Mouse (Mus musculus) MEL (cell line): ENCODE measurements around the gene Unc80. TPM values are rescaled to one million over a fixed set of nuclear protein-coding genes. Genes with fewer than 3 reads are reported as not detected.

ENCODE experiments used
- DNase-seq: peaks from one replicate; pipeline ENCODE4 v3.0.0; 2011; ENCODE audit warnings: low read depth, low spot score
- H3K27ac ChIP-seq: 2 replicates; pipeline ENCODE4 v1.5.1; 2012; ENCODE audit warnings: low read depth, mild to moderate bottlenecking, control low read depth, low read length, moderate library complexity; ENCODE audit not compliant: control insufficient read depth
- H3K27me3 ChIP-seq, 2 experiments: fragments of 150-350 bp in 1 of 2; sonication (generic) in 1 of 2; 2 replicates each; pipeline ENCODE4 v1.6.1; 2012; ENCODE audit warnings: low read length in 2 of 2, mild to moderate bottlenecking in 2 of 2, improper control_type of control experiment in 1 of 2, moderate library complexity in 1 of 2; ENCODE audit not compliant: insufficient read depth in 2 of 2, control insufficient read depth in 1 of 2
- H3K36me3 ChIP-seq, 2 experiments: 2 replicates each; pipeline ENCODE4 v1.6.1; 2012 to 2014; ENCODE audit warnings: low read length in 2 of 2, improper control_type of control experiment in 1 of 2, inconsistent platforms in 1 of 2, mild to moderate bottlenecking in 1 of 2; ENCODE audit not compliant: insufficient read depth in 2 of 2, control insufficient read depth in 1 of 2
- H3K4me1 ChIP-seq, 2 experiments: fragments of 150-350 bp in 1 of 2; sonication (generic) in 1 of 2; 2 replicates each; pipeline ENCODE4 v1.6.1; 2012; ENCODE audit warnings: low read length in 2 of 2, improper control_type of control experiment in 1 of 2, mild to moderate bottlenecking in 1 of 2; ENCODE audit not compliant: insufficient read depth in 2 of 2, control insufficient read depth in 1 of 2
- H3K4me3 ChIP-seq, 2 experiments: fragments of 150-350 bp in 1 of 2; sonication (generic) in 1 of 2; 2 replicates each; pipeline ENCODE4 v1.5.1; 2012; ENCODE audit warnings: low read depth in 2 of 2, low read length in 2 of 2, mild to moderate bottlenecking in 2 of 2, moderate library complexity in 2 of 2, control low read depth in 1 of 2, improper control_type of control experiment in 1 of 2; ENCODE audit not compliant: control insufficient read depth in 1 of 2, insufficient read depth in 1 of 2
- H3K79me2 ChIP-seq: 2 replicates; pipeline ENCODE4 v1.6.1; 2012; ENCODE audit warnings: mild to moderate bottlenecking, low read length, moderate library complexity; ENCODE audit not compliant: control insufficient read depth, poor library complexity, insufficient read depth
- H3K9ac ChIP-seq: 2 replicates; pipeline ENCODE4 v1.6.1; 2012; ENCODE audit warnings: low read depth, mild to moderate bottlenecking, control low read depth, low read length, moderate library complexity; ENCODE audit not compliant: control insufficient read depth, poor library complexity, severe bottlenecking
- H3K9me3 ChIP-seq: fragments of 150-350 bp; sonication (generic); replicated peaks from 2 replicates; pipeline ENCODE4 v1.6.1; 2012; ENCODE audit warnings: mild to moderate bottlenecking, low read length, improper control_type of control experiment, moderate library complexity; ENCODE audit not compliant: insufficient read depth
- CHD1 ChIP-seq: IDR thresholded peaks from 2 replicates; pipeline ENCODE4 v1.6.1; 2012; ENCODE audit warnings: low read depth, mild to moderate bottlenecking, inconsistent platforms, low read length, improper control_type of control experiment
- ELF1 ChIP-seq: IDR thresholded peaks from 2 replicates; pipeline ENCODE4 v1.6.1; 2014; ENCODE audit warnings: low read depth, mild to moderate bottlenecking, inconsistent platforms, low read length, improper control_type of control experiment, moderate library complexity
- EP300 ChIP-seq, 2 experiments: IDR thresholded peaks; 2 replicates each; pipeline ENCODE4 v1.6.1; 2011; ENCODE audit warnings: improper control_type of control experiment in 2 of 2, low read length in 2 of 2, low read depth in 1 of 2, mild to moderate bottlenecking in 1 of 2
- ETS1 ChIP-seq: IDR thresholded peaks from 2 replicates; pipeline ENCODE4 v1.6.1; 2012; ENCODE audit warnings: low read depth, mild to moderate bottlenecking, inconsistent platforms, low read length, improper control_type of control experiment, moderate library complexity
- GATA1 ChIP-seq: IDR thresholded peaks from 2 replicates; pipeline ENCODE4 v1.6.1; 2011; ENCODE audit warnings: low read depth, low read length, improper control_type of control experiment
- MEF2A ChIP-seq: IDR thresholded peaks from 2 replicates; pipeline ENCODE4 v1.6.1; 2014; ENCODE audit warnings: low read depth, mild to moderate bottlenecking, inconsistent platforms, low read length, improper control_type of control experiment; ENCODE audit not compliant: poor library complexity, insufficient replicate concordance, severe bottlenecking; ENCODE audit errors: extremely low read depth
- NELFE ChIP-seq: IDR thresholded peaks from 2 replicates; pipeline ENCODE4 v1.6.1; 2011; ENCODE audit warnings: low read depth, low read length, improper control_type of control experiment
- POLR2AphosphoS2 ChIP-seq: IDR thresholded peaks from 2 replicates; pipeline ENCODE4 v1.6.1; 2011; ENCODE audit warnings: low read length, improper control_type of control experiment
- RAD21 ChIP-seq: IDR thresholded peaks from 2 replicates; pipeline ENCODE4 v1.6.1; 2011; ENCODE audit warnings: mild to moderate bottlenecking, low read depth, low read length, improper control_type of control experiment
- SMC3 ChIP-seq: IDR thresholded peaks from 2 replicates; pipeline ENCODE4 v1.6.1; 2011; ENCODE audit warnings: low read depth, low read length, improper control_type of control experiment
- USF1 ChIP-seq: IDR thresholded peaks from 2 replicates; pipeline ENCODE4 v1.6.1; 2014; ENCODE audit warnings: low read depth, mild to moderate bottlenecking, inconsistent platforms, low read length, improper control_type of control experiment, moderate library complexity
- USF2 ChIP-seq, 2 experiments: IDR thresholded peaks; 2 replicates each; pipeline ENCODE4 v1.6.1; 2011 to 2012; ENCODE audit warnings: improper control_type of control experiment in 2 of 2, low read length in 2 of 2, borderline replicate concordance in 1 of 2, inconsistent platforms in 1 of 2, low read depth in 1 of 2, mild to moderate bottlenecking in 1 of 2; ENCODE audit not compliant: insufficient read depth in 1 of 2
- ZKSCAN1 ChIP-seq: IDR thresholded peaks from 2 replicates; pipeline ENCODE4 v1.6.1; 2012; ENCODE audit warnings: low read depth, mild to moderate bottlenecking, inconsistent platforms, low read length, improper control_type of control experiment, moderate library complexity
- ZNF384 ChIP-seq: IDR thresholded peaks from 2 replicates; pipeline ENCODE4 v1.6.1; 2012; ENCODE audit warnings: low read depth, mild to moderate bottlenecking, inconsistent platforms, low read length, improper control_type of control experiment
- polyA plus RNA-seq, 2 experiments: library from polyadenylated mRNA; stranded (reverse) in 1 of 2; unstranded in 1 of 2; fragments of >175 nt in 1 of 2; fragments of >200 nt in 1 of 2; gene quantifications; 2 replicates each; pipeline versions ENCODE4 v1.2.1 to v1.2.4; 2012; ENCODE audit warnings: low replicate concordance in 2 of 2, low read depth in 1 of 2; ENCODE audit not compliant: insufficient read length in 2 of 2, insufficient read depth in 1 of 2, missing spikeins in 1 of 2
- total RNA-seq: library from RNA; depleted of rRNA; stranded (reverse); fragments of 300-350 nt; gene quantifications from 2 replicates; pipeline ENCODE4 v1.2.3, GENCODE M21; 2012

The Unc80 gene
- total and polyA plus RNA-seq, 3 experiments, result not detected

GRCm38 (mm10) chr1:66700693-66701575, 232.8 kb downstream of the Unc80 start, which contains the start of gene Rpe (continued):
- peak; percentile 74 for TF ChIP-seq USF1
- TF ChIP-seq RAD21, result no peak
- TF ChIP-seq NELFE, result peak; percentile 85
- TF ChIP-seq MEF2A, result no peak
- no peak for TF ChIP-seq USF2 (IDR thresholded peaks at IDR 0.05; ENCODE audit: borderline replicate concordance in 1 of 2, insufficient read depth in 1 of 2, low read depth in 1 of 2, low read length in 2 of 2)
- no peak for TF ChIP-seq EP300 (IDR thresholded peaks at IDR 0.05; ENCODE audit: low read depth in 1 of 2, low read length in 2 of 2)
- no peak for TF ChIP-seq SMC3
- peak; percentile 96 for TF ChIP-seq ELF1
- TF ChIP-seq CHD1, result no peak

- Histone ChIP-seq H3K27me3 (no peaks in the 10 kb centered on the region), H3K9me3 (no peaks in the 10 kb centered on the region), H3K36me3 (peaks cover 6 to 8% of the 10 kb centered on the region in 2 experiments; a peak in 3 of 4 replicates), H3K4me3 (peak overlapping the region; percentile 88 to 96), H3K4me1 (peaks cover 6 to 9% of the 10 kb centered on the region in 2 experiments)
- TF ChIP-seq GATA1 (no peak), NELFE (no peak), ZNF384 (no peak), ZKSCAN1 (no peak), ETS1 (no peak), SMC3 (no peak), POLR2AphosphoS2 (no peak)
- TF ChIP-seq, all 39 proteins: peak for 0
- peaks cover 28% of the 10 kb centered on the region for H3K79me2 ChIP-seq
- no peak for DNase-seq
- H3K27ac ChIP-seq, result peak overlapping the region; percentile 59
- H3K9ac ChIP-seq, result peak overlapping the region; percentile 96
Measured at GRCm38 (mm10) chr1:66701576-66701940, 233.4 kb downstream of the Unc80 start.
